Mouse (Mus musculus) mammary gland, adult 2 months (tissue): Measurements from ENCODE around the gene St3gal2. TPM values are rescaled to one million over a fixed set of nuclear protein-coding genes. Genes with fewer than 3 reads are reported as not detected.

Experiments
- polyA plus RNA-seq: library from polyadenylated mRNA; depleted of rRNA; stranded (reverse); fragments of >200 nt; gene quantifications from 2 replicates; pipeline ENCODE4 v1.2.3, GENCODE M21; 2012; ENCODE audit warnings: low replicate concordance; rRNA removed

Gene St3gal2
- polyA plus RNA-seq = 38.9 and 60.7 TPM in 2 replicates

GRCm38 (mm10) chr8:110919341-110920031 is at the start of gene St3gal2:
Gene St3gal2 (plus strand): TSS chr8:110919922.

DNA sequence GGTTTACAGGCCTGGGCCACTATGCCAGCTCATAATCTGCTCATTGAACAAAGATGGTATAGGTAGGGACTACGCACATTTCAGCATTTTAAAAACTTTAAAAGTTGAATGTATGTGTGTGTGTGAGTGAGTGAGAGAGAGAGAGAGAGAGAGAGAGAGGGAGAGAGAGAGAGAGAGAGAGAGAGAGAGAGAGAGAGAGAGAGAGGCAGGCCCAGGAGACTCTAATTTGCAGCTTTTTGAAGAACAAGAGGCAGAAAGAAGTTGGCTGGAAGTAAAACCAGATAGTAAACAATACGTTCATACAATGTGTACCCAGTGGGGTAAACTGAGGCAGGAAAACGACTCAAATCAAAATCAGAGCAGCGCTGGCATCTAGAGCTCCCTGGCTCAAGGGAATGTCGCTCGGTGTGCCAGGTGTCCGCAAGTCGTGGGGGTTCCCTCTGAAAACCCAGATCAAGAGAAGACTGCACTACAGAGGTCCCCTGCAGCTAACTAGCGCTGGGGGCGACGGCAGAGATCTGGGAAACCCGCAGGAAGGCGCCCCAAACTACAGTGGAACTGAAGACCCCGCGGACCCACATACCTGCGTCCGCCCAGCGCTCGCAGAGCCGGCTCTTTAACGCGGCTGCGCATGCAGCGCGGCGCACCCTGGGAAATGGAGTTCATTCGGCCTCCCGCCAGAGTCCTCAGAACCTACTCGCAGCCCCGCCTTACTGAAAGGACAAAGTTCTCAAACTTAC is 17.7 kb upstream of the St3gal2 start, which contains the start of gene Fuk:
Gene Fuk, minus strand, starts transcription at position 650 of the 740 bp plus-strand sequence.

GRCm38 (mm10) chr8:110997547-110998531 is 78.1 kb downstream of the St3gal2 start, which contains the start of gene Ddx19a:
Gene Ddx19a (minus strand): TSS chr8:110997800.

Other genes with a start within 250 kb of the St3gal2 start
- gene Mtss1l, start 198.4 kb upstream of the St3gal2 start, polyA plus RNA-seq = 54.9 and 77.1 TPM in 2 replicates
- gene Il34, start 114.0 kb upstream of the St3gal2 start, polyA plus RNA-seq = 51.8 and 58.0 TPM in 2 replicates
- gene Cog4, start 73.3 kb upstream of the St3gal2 start, polyA plus RNA-seq = 28.8 and 48.9 TPM in 2 replicates
- 25.8 and 42.1 TPM in 2 replicates for gene Sf3b3, start 73.1 kb upstream of the St3gal2 start, polyA plus RNA-seq
- 14.6 and 19.3 TPM in 2 replicates for gene Fuk, start 17.4 kb upstream of the St3gal2 start, polyA plus RNA-seq
- gene Ddx19a, start 77.9 kb downstream of the St3gal2 start, polyA plus RNA-seq = 18.5 and 41.3 TPM in 2 replicates
- 1.8 and 4.3 TPM in 2 replicates for gene Ddx19b, start 111.8 kb downstream of the St3gal2 start, polyA plus RNA-seq
- gene Aars, start 113.2 kb downstream of the St3gal2 start, polyA plus RNA-seq = 24.1 and 26.0 TPM in 2 replicates
- 36.4 TPM in 1 of 2 replicates, not detected in the other for gene Exosc6, start 136.4 kb downstream of the St3gal2 start, polyA plus RNA-seq
- gene Clec18a, start 172.5 kb downstream of the St3gal2 start, polyA plus RNA-seq = 0.40 TPM in 1 of 2 replicates, not detected in the other
- 17.3 and 26.6 TPM in 2 replicates for gene Pdpr, start 174.7 kb downstream of the St3gal2 start, polyA plus RNA-seq